In genomic region chr1:172590385-172590784, GRCm38 (mm10) we compare ENCODE assay signal across 11 mouse cellular contexts. TPM values are rescaled to one million over a fixed set of nuclear protein-coding genes. Genes with fewer than 3 reads are reported as not detected.
DNase-seq lines count a peak whose midpoint lies in the region; TF ChIP-seq lines count a peak whose summit lies in the region.
"Had no signal": no experiment of that assay in that cellular context is flagged by ENCODE, and none has a peak within 500 bp of the region (broad histone marks: within the 10 kb centered on the region; RNA-seq: fewer than 3 reads in every experiment).

Slamf8 (minus strand) TSS chr1:172590568.

- H3K36me3 ChIP-seq in small intestine, adult 2 months (ENCODE audit: control insufficient read depth, insufficient read depth, low read length) = no peaks in the 10 kb centered on the region
- H3K36me3 ChIP-seq in limb, embryonic 10.5 days = no peaks in the 10 kb centered on the region
- H3K36me3 ChIP-seq: neural tube, embryonic 13.5 days had no signal

- H3K4me3 ChIP-seq in gastrocnemius, adult 2 months = no peak within 1 kb of the TSS
- peak within 1 kb of the TSS; percentile 27; the same call in 1 of the 2 replicates for H3K4me3 ChIP-seq in small intestine, adult 2 months (ENCODE audit: low read depth, low read length)
- H3K4me3 ChIP-seq in limb, embryonic 10.5 days = no peak within 1 kb of the TSS
- H3K4me3 ChIP-seq: neural tube, embryonic 13.5 days had no signal

- no peaks in the 10 kb centered on the region for H3K4me1 ChIP-seq in small intestine, adult 2 months (ENCODE audit: control insufficient read depth, insufficient read depth, insufficient read length, low read length)
- H3K4me1 ChIP-seq in limb, embryonic 10.5 days = peaks cover 21% of the 10 kb centered on the region

- TF ChIP-seq POLR2A in small intestine, adult 2 months (IDR thresholded peaks at IDR 0.05; ENCODE audit: low read depth, low read length) = no peak

- peak; percentile 54 for DNase-seq in gastrocnemius, adult 2 months
- no peak for DNase-seq in gastrocnemius, postnatal 4 days (ENCODE audit: low spot score in 2 of 2)
- peak; percentile 35 to 42 for DNase-seq in spleen, adult 18-20 months
- DNase-seq in spleen, postnatal 14 days (ENCODE audit: low spot score in 2 of 2) = no peak
- peak; percentile 54 to 63 for DNase-seq in heart, postnatal 36 days
- no peak for DNase-seq in thymus, postnatal 36 days
- DNase-seq in limb, embryonic 10.5 days (ENCODE audit: low spot score) = no peak
- DNase-seq: liver had no signal

- intact Hi-C loops in gastrocnemius, adult 2 months (cut with DNase I) = no loop called here
- intact Hi-C loops in heart, postnatal 36 days (cut with DNase I) = no loop called here

- H3K9me3 ChIP-seq in limb, embryonic 10.5 days (replicated peaks) = no peaks in the 10 kb centered on the region
- H3K9me3 ChIP-seq: neural tube, embryonic 13.5 days had no signal

- H3K27ac ChIP-seq in gastrocnemius, adult 2 months = no peak within 1 kb of the TSS
- peak within 1 kb of the TSS; percentile 61 for H3K27ac ChIP-seq in small intestine, adult 2 months (ENCODE audit: insufficient read depth, low read depth, low read length)
- no peak within 1 kb of the TSS for H3K27ac ChIP-seq in limb, embryonic 10.5 days
- H3K27ac ChIP-seq: neural tube, embryonic 13.5 days had no signal

- TF ChIP-seq CTCF in gastrocnemius, adult 2 months (IDR thresholded peaks at IDR 0.05) = no peak
- no peak for TF ChIP-seq CTCF in small intestine, adult 2 months (IDR thresholded peaks at IDR 0.05; ENCODE audit: extremely low read depth, insufficient read length, insufficient replicate concordance, low read depth, low read length)

- WGBS in small intestine, adult 2 months = 27% methylated on average over 7 of the region's 7 CpGs
- WGBS in limb, embryonic 10.5 days = 92% methylated on average over 7 of the region's 7 CpGs

- H3K27me3 ChIP-seq in small intestine, adult 2 months (ENCODE audit: control insufficient read depth, insufficient read depth, low read length) = no peaks in the 10 kb centered on the region; the same call in 1 of the 2 replicates
- peaks cover 14% of the 10 kb centered on the region; the same call in 1 of the 2 replicates for H3K27me3 ChIP-seq in limb, embryonic 10.5 days (ENCODE audit: low read depth, poor library complexity, severe bottlenecking)
- H3K27me3 ChIP-seq: neural tube, embryonic 13.5 days had no signal

RNA-seq across cellular contexts. Expression of gene Slamf8, which starts in this region (rescaled TPM):
- under 1 TPM in 1 of 2 experiments, not detected in 1; 0.14 TPM for total RNA-seq in gastrocnemius, adult 2 months (2021)
- under 1 TPM in 1 of 2 experiments, not detected in 1; 0.17 TPM for total RNA-seq in gastrocnemius, postnatal 4 days (2021)
- under 1 TPM; 0.22 to 0.42 TPM for total RNA-seq in heart, postnatal 36 days (2021)
- 3.1 and 4.4 TPM in 2 replicates for polyA plus RNA-seq in small intestine, adult 2 months (2012; rRNA removed)
- polyA plus RNA-seq in limb, embryonic 10.5 days (2016; fragmentation: Nextera tagmentation; extraction: Ambion mirVana) = 0.11 TPM in 1 of 2 replicates, not detected in the other
- polyA plus RNA-seq: hindbrain, embryonic 16.5 days; neural tube, embryonic 13.5 days had no signal

Comparison
In these comparisons a context has a peak if more than half of its experiments do, and no peak if none do; other contexts are left out.
1. DNase-seq: peak in spleen, adult 18-20 months (2 of 2); none in gastrocnemius, postnatal 4 days (0 of 2), spleen, postnatal 14 days (0 of 2), thymus, postnatal 36 days (0 of 2) and limb, embryonic 10.5 days (single experiment).
2. Peak in DNase-seq in gastrocnemius, adult 2 months; RNA of the gene not detected or under 1 TPM.
3. Peak in DNase-seq in heart, postnatal 36 days; RNA of the gene not detected or under 1 TPM.